Mouse (Mus musculus): ENCODE measurements around the gene Ncbp3. TPM values are rescaled to one million over a fixed set of nuclear protein-coding genes. Genes with fewer than 3 reads are reported as not detected.
"Not testable (repeated sequence)": the region's sequence is repeated elsewhere in the genome, so short reads cannot be mapped to it uniquely, and the experiment has no call there.

The Ncbp3 gene
- total RNA-seq, 2 experiments from 2014 or later: 10.6 to 11.8 TPM

- Histone ChIP-seq H3K27ac (no peak overlapping the region), H3K4me3 (no peak overlapping the region)
- DNase-seq (ENCODE audit: low spot score in 2 of 2): no peak
- TF ChIP-seq CTCF (conservative IDR thresholded peaks at IDR 0.05): no peak
Measured at GRCm38 (mm10) chr11:73101308-73101707, 53.7 kb downstream of the Ncbp3 start.

GRCm38 (mm10) chr11:73105246-73105645 lies 57.7 kb downstream of the Ncbp3 start:
- no peak for DNase-seq (ENCODE audit: low spot score in 2 of 2)
- Histone ChIP-seq H3K4me3 (no peak overlapping the region), H3K27ac (no peak overlapping the region)
- no peak for TF ChIP-seq CTCF (conservative IDR thresholded peaks at IDR 0.05)

DNA sequence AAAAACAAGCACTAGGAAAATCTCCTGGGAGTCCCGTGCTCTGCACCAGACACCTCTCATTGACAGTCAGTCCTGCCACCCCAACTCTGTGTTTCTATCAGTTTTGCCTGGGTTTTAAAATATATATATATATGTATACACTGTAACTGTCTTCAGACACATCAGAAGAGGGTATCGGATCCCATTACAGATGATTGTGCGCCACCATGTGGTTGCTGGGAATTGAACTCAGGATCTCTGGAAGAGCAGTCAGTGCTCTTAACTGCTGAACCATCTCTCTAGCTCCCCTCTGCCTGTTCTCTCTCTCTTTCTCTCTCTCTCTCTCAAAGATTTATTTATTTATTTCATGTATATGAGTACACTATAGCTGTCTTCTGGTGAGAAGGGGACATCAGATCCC lies 59.8 kb downstream of the Ncbp3 start:
- peak; percentile 83 for TF ChIP-seq CTCF (conservative IDR thresholded peaks at IDR 0.05)
- peak; percentile 37 to 57 for DNase-seq (ENCODE audit: low spot score in 2 of 2)
- not testable (repeated sequence) for H3K27ac ChIP-seq, H3K4me3 ChIP-seq

GRCm38 (mm10) chr11:73108195-73108897 lies 60.8 kb downstream of the Ncbp3 start:
- peak in 1 of 2 experiments; percentile 16 for DNase-seq (ENCODE audit: low spot score in 2 of 2)
- TF ChIP-seq CTCF (conservative IDR thresholded peaks at IDR 0.05): no peak
- Histone ChIP-seq H3K27ac (peak overlapping the region; percentile 46; the same call in 1 of the 2 replicates), H3K4me3 (no peak overlapping the region)

- TF ChIP-seq CTCF (conservative IDR thresholded peaks at IDR 0.05): no peak
- H3K4me3 ChIP-seq: no peak overlapping the region
- DNase-seq (ENCODE audit: low spot score in 2 of 2): no peak
- peak overlapping the region; percentile 46; the same call in 1 of the 2 replicates for H3K27ac ChIP-seq
Measured at GRCm38 (mm10) chr11:73108898-73109625, 61.5 kb downstream of the Ncbp3 start.

- no peak for TF ChIP-seq CTCF (conservative IDR thresholded peaks at IDR 0.05)
- DNase-seq (ENCODE audit: low spot score in 2 of 2): no peak
- no peak overlapping the region for H3K4me3 ChIP-seq
- no peak overlapping the region for H3K27ac ChIP-seq
Measured at GRCm38 (mm10) chr11:73109941-73110340, 62.4 kb downstream of the Ncbp3 start.

- TF ChIP-seq CTCF (conservative IDR thresholded peaks at IDR 0.05): no peak
- H3K27ac ChIP-seq: no peak overlapping the region
- no peak overlapping the region for H3K4me3 ChIP-seq
- DNase-seq (ENCODE audit: low spot score in 2 of 2): no peak
Measured at GRCm38 (mm10) chr11:73111414-73111813, 63.8 kb downstream of the Ncbp3 start.

- DNase-seq (ENCODE audit: low spot score in 2 of 2): no peak
- no peak for TF ChIP-seq CTCF (conservative IDR thresholded peaks at IDR 0.05)
- no peak overlapping the region for H3K27ac ChIP-seq
- H3K4me3 ChIP-seq: no peak overlapping the region
Measured at GRCm38 (mm10) chr11:73126495-73126894, 78.9 kb downstream of the Ncbp3 start.

DNA sequence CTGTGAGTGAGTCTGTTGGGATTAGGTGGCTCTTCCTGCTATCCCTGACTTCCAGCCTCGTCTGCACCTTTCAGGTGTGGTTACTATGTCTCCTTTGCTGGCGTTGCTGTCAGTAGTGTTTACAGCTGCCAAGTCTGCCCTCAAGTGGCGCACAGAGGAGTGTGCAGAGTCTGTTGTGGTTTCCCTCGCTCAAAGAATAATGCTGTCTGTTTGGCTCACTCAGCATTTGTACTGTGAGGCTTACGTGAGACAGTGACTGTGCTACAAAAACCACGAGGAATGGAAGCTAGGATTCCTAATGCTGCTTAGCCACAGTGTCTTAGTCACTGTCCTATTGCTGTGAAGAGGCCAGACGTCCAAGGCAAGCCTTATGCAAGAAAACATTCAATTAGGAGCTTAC lies 83.4 kb downstream of the Ncbp3 start:
- H3K27ac ChIP-seq: no peak overlapping the region
- peak; percentile 73 for TF ChIP-seq CTCF (conservative IDR thresholded peaks at IDR 0.05)
- H3K4me3 ChIP-seq: no peak overlapping the region
- peak in 1 of 2 experiments; percentile 13 for DNase-seq (ENCODE audit: low spot score in 2 of 2)

DNA sequence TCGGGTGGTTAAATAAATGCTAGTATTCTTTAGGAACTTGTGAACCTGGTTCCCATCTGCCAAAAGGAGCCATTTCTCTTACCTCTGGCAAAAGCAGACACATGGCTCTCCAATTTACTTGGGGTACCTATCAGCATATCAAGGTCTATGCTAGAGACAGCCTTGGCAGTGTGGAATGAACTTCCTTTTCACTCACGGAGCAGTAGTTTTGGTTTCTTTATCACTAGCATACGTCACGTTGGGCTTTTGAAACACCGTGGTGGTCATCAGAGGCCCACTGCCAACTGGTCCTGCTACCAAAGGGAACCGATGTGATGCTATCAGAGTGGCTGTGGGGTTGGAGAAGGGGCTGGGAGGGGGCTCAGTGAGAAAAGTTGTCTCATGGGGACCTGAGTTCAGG lies 85.4 kb downstream of the Ncbp3 start:
- no peak overlapping the region for H3K27ac ChIP-seq
- TF ChIP-seq CTCF (conservative IDR thresholded peaks at IDR 0.05): no peak
- no peak for DNase-seq (ENCODE audit: low spot score in 2 of 2)
- H3K4me3 ChIP-seq: no peak overlapping the region

DNA sequence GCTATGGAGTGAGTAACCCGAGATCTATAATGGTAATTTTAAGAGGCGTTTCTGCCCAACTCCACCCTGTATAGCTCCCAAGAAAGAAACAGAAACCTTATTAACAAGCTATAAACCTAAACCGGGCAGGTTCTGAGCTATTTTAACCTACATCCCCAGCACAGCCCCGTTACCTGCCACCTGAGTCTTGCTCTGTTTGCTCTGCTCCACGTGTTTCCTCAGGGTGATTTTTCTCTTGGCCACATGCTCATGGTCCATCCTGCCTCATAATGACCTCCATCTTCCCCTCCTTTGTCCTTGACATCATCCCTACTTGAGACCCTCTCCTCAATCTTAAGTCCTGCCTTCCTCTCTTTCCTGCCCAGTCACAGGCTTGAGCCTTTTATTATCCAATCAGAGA lies 86.6 kb downstream of the Ncbp3 start:
- no peak for TF ChIP-seq CTCF (conservative IDR thresholded peaks at IDR 0.05)
- DNase-seq (ENCODE audit: low spot score in 2 of 2): no peak
- Histone ChIP-seq H3K27ac (no peak overlapping the region), H3K4me3 (no peak overlapping the region)

- Histone ChIP-seq H3K4me3 (no peak overlapping the region), H3K27ac (no peak overlapping the region)
- no peak for TF ChIP-seq CTCF (conservative IDR thresholded peaks at IDR 0.05)
- no peak for DNase-seq (ENCODE audit: low spot score in 2 of 2)
Measured at GRCm38 (mm10) chr11:73136587-73136986, 89.0 kb downstream of the Ncbp3 start.

- no peak for DNase-seq (ENCODE audit: low spot score in 2 of 2)
- Histone ChIP-seq H3K4me3 (peak overlapping the region; percentile 65), H3K27ac (no peak overlapping the region)
- no peak for TF ChIP-seq CTCF (conservative IDR thresholded peaks at IDR 0.05)
Measured at GRCm38 (mm10) chr11:73137116-73137515, 89.5 kb downstream of the Ncbp3 start.
